Mouse (Mus musculus): Measurements from ENCODE around the gene Hoxc5.

Hoxc5 gene

DNA sequence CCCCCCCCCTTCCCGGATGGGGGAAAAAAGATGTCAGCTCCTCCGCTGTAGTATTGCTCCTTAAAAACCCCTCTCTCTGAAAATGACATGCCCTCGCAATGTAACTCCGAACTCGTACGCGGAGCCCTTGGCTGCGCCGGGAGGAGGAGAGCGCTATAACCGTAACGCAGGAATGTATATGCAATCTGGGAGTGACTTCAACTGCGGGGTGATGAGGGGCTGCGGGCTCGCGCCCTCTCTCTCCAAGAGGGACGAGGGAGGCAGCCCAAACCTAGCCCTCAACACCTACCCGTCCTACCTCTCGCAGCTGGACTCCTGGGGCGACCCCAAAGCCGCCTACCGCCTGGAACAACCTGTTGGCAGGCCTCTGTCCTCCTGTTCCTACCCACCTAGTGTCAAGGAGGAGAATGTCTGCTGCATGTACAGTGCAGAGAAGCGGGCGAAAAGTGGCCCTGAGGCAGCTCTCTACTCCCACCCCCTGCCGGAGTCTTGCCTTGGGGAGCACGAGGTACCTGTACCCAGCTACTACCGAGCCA is 399 bp upstream of the Hoxc5 start, which contains the start of gene Hoxc10:
Gene Hoxc10 (plus strand): TSS at position 21 of the 536 bp plus-strand sequence.
- no peak for DNase-seq (ENCODE audit: extremely low spot score, low read depth, low spot score)

- no peak for DNase-seq (ENCODE audit: extremely low spot score, low read depth, low spot score)
Observed at GRCm38 (mm10) chr15:102967511-102968397, 511 bp downstream of the Hoxc5 start.

DNA sequence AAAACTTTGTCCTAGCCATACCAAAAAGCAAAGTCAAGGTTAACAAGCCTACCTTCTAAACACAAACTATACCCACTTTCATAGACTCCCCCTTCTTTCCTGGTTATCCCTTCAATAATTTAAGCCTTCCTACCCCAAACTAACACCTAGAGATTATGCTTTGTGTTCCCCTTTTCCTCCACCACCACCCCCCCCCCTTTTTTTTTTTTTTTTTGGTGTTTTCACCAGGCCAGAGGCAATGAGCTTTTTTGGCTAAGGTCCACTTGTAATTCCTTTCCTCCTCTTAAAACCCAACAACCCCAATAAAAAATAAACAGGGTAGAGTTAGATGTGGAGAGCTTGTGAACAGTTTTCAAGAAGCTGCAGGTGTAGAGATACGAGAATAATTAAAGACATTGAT is 2.1 kb downstream of the Hoxc5 start:
- no peak for DNase-seq (ENCODE audit: extremely low spot score, low read depth, low spot score)

GRCm38 (mm10) chr15:102970740-102971139 is 3.5 kb downstream of the Hoxc5 start:
- no peak for DNase-seq (ENCODE audit: extremely low spot score, low read depth, low spot score)

GRCm38 (mm10) chr15:102972254-102972653 is 5.0 kb downstream of the Hoxc5 start:
- DNase-seq (ENCODE audit: extremely low spot score, low read depth, low spot score) = no peak

DNA sequence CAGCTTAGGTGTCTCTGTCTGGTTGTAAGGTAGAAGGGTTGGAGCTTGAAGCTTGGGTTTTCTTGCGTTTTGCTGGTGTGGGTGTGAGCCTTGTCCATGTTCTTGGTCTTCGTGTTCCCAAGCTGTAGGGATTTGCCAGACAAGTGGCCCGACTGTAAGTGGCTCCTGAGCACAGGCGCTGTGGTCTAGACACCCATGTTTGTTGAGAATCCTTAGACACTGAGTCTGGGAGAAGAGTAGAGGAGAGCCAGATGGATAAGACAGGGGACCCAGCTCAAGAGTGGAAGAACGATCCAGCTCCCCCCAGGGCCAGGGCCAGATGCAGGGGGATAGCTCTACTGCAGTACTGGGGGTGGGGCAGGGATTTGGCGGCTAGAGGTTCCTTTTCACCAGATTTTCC is 5.5 kb downstream of the Hoxc5 start:
- DNase-seq (ENCODE audit: extremely low spot score, low read depth, low spot score) = no peak

DNA sequence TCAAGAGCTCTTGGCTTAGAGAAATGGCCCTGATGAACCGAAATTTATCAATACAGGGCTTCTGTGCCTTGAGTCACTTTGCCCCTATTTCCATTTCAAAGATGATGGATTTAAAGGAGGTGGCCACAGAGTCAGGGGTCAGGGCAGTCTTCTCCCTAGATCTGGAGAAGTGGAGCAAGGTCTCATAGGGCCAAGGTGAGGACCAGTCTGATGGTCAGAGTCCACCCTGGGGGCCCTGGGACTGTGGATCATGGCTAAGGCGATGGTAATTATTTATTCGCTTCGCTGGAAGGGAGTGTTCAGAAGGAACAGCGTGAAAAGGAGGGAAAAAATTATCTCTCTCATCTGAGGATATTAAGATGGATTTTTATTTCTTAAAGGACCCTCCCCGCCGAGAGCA is 7.8 kb downstream of the Hoxc5 start:
- no peak for DNase-seq (ENCODE audit: extremely low spot score, low read depth, low spot score)

DNA sequence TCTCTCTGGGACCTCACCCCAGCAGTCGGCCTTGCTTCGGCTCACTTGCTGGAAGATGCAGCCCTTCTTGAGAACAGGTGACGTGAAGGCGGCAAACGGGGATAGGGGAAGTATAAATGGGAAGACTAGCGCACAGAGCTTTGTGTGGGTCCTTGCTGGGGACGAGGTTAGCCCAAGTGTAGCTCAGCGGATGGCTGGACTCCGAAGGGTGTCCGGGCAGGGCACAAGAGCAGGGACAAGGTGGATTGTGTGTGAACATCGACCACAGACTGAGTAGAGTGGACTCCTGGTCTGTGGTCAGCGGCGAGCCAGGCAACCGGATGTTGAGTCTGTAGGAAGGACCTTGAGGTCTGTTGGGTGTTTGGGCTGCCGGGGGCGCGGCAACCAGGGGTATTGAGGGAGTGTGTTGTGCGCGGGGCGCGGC is 8.5 kb downstream of the Hoxc5 start:
- DNase-seq (ENCODE audit: extremely low spot score, low read depth, low spot score) = no peak

GRCm38 (mm10) chr15:102976171-102976570 is 8.9 kb downstream of the Hoxc5 start, which contains the start of gene Hoxc9:
Hoxc9 (plus strand) TSS chr15:102976439.
- no peak for DNase-seq (ENCODE audit: extremely low spot score, low read depth, low spot score)

DNA sequence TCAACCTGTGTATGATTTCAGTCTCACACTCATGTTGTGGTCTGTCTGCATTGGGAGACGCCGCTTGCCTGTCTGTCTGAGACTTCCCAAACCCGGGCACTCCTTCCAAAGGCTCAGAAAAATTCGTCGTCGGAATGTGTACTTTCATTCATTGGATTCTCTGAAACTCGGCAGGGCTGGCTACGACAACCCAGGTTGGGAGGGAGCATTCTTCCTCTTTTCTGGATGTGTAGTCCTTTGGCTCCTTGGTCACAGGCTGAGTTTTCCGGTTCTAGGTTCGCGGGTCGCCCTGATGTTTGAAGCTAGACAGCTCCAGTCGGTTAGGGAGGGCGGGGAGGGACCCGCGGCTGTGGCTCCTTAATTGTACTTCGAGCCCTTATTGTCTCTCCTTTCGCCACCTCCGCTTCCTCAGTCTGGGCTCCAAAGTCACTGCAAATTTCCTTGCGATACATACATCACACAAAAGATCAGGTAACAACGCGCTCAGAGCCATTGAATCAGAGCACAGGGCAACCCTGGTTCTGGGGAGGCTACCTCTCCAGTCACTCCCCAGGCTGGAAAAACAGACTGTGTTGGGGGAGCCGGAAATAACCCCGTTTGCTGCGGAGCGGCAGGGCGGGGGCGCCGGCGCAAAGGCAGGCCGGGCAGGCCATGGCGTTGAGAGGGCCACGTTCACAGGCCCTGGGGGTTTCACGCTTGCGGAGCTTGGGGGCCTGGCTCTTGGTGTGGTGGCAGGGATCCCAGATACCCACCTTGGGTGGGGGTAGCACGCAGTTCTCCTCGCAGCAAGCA is 9.6 kb downstream of the Hoxc5 start:
- no peak for DNase-seq (ENCODE audit: extremely low spot score, low read depth, low spot score)

DNA sequence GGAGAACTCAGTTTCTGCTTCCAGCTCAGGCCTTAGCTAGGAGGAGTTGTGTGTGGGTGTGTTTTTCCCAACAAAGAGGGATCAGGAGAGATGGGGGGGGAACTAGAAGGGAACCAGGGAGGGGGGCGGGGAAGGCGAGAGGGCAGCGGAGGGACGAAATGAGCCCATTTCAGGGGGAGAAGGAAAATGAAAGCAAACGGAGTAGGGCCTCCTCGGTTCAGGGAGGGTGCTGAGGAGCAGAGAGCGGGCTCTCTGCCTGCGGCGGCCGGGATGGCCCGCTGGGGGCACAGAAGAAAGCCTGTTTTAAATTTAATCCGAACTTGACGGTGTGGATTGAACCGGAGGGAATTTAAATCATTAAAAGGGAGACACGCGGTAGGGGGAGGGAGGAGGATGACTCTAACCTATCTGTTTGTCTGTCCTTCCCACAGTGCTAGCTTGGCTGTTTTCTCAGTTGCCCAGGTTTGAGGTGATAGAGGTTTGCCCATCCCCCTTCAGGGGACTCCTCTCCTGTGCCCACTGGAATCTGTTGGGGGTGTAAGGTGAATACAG is 10.3 kb downstream of the Hoxc5 start:
- no peak for DNase-seq (ENCODE audit: extremely low spot score, low read depth, low spot score)

DNA sequence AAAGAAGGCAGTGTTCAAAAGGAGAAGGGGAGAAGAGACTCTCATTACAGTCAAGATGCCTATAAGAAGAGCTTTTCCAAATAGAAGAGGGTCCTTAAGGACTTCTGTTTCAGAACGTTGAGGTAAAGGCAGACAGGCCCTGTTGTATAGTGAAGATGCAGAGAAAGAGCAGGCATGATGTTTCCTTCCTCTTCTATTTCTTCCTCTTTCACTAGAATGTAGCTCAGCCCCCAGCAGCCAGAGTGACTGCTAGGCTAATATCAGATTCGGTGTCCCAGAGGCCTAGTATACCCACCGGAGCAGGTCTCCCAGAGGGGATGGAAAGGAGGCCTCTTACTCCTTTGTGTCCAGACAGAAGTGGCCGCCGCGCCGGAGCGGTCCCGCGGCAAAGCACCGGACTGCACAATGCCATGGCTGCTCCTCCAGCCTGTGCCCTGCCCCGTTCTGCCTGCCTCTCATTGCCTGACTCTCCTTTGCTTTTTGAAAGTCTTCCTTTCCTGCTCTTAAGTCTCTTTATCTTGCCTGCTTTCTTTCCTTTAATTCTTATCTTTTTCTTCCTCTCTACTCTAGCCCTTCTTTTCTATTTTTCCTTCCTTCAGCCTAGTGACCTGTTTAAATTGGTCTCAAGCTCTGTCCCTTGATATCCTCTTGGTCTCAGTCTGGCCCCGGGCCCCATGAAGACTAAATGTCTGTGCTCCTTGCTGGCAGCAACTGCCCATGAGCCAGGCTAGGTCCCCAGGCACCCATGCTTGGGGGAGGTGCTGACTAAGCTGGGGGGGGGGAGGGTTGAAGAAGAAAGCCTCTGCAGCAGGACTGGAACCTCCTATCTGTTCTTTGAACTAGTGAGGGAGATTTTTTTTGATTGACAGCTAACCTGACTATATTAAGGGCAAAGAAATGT is 11.6 kb downstream of the Hoxc5 start:
- no peak for DNase-seq (ENCODE audit: extremely low spot score, low read depth, low spot score)

DNA sequence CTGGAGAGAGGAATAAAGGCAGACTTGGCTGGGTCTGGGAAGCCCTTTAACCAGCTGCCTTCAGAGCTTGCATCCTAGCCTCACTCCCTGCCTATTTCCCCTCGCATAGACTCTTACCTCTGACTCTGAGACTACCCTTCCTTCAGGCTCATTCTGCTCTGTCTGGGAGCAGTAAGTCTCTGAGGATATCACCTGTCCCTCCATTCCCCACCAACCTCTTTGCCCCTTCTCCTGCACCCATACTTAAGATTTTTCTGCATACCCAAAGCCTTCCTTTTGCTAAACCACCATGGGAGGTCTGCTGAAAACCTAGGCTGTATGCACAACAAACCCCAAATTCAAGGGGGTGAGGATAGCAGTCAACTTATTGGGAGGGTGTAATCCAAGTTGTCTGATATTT is 12.7 kb downstream of the Hoxc5 start:
- DNase-seq (ENCODE audit: extremely low spot score, low read depth, low spot score) = no peak

GRCm38 (mm10) chr15:102980352-102980751 is 13.1 kb downstream of the Hoxc5 start:
- no peak for DNase-seq (ENCODE audit: extremely low spot score, low read depth, low spot score)

GRCm38 (mm10) chr15:102980912-102981311 is 13.7 kb downstream of the Hoxc5 start:
- no peak for DNase-seq (ENCODE audit: extremely low spot score, low read depth, low spot score)

GRCm38 (mm10) chr15:102981379-102982288 is 14.4 kb downstream of the Hoxc5 start:
- DNase-seq (ENCODE audit: extremely low spot score, low read depth, low spot score) = peak; percentile 88

- no peak for DNase-seq (ENCODE audit: extremely low spot score, low read depth, low spot score)
Observed at GRCm38 (mm10) chr15:102983716-102984115, 16.5 kb downstream of the Hoxc5 start.

GRCm38 (mm10) chr15:102984521-102984920 is 17.3 kb downstream of the Hoxc5 start:
- no peak for DNase-seq (ENCODE audit: extremely low spot score, low read depth, low spot score)

- no peak for DNase-seq (ENCODE audit: extremely low spot score, low read depth, low spot score)
Observed at GRCm38 (mm10) chr15:102984925-102985324, 17.7 kb downstream of the Hoxc5 start.
